Mouse (Mus musculus): ENCODE measurements around the gene Ess2. TPM values are rescaled to one million over a fixed set of nuclear protein-coding genes. Genes with fewer than 3 reads are reported as not detected.
"Not testable (repeated sequence)": the region's sequence is repeated elsewhere in the genome, so short reads cannot be mapped to it uniquely, and the experiment has no call there.

Ess2 gene
- polyA plus RNA-seq (2015; fragmentation: Nextera tagmentation; extraction: Ambion mirVana) = 35.8 and 37.3 TPM in 2 replicates

DNA sequence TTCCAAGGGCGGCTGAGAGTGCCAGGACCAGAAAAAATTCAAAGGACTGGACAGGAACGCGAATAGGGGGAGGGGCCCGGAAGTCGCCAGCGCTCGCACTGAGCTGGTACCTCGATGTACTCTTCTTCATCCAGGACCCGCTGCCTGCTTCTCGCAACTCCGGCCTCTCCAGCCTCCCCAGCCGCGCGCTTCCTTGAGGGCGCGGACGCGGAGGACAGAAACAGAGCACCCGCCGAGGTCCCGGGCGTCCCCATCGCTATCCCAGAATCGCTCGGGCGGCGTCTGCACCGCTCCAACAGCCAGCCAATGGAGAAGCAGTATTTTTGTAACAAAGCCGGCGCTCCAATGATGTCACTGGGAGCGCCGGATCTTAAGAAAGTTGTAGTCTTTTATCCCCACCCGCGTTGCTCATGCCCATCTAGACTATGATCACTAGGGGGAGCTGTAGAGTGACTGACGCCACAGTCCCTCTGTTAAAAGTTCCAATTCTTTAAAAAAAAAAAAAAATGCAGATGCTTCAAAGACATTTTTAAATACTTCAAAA is at the start of gene Ess2:
Gene Ess2, minus strand, starts transcription at position 297 of the 544 bp plus-strand sequence.
- Histone ChIP-seq H3K27me3 (peaks cover 45% of the 10 kb centered on the region), H3K9ac (peak within 1 kb of the TSS; percentile 89), H3K4me2 (peak within 1 kb of the TSS; percentile 75), H3K4me3 (peak within 1 kb of the TSS; percentile 92), H3K36me3 (peaks cover 30% of the 10 kb centered on the region), H3K27ac (peak within 1 kb of the TSS; percentile 80), H3K9me3 (no peaks in the 10 kb centered on the region), H3K4me1 (peaks cover 22% of the 10 kb centered on the region)
- 1% methylated on average over 35 of the region's 35 CpGs for WGBS
- ATAC-seq (ENCODE audit: insufficient number of reproducible peaks, low FRiP score, low TSS enrichment, low read depth) = peak; percentile 91

DNA sequence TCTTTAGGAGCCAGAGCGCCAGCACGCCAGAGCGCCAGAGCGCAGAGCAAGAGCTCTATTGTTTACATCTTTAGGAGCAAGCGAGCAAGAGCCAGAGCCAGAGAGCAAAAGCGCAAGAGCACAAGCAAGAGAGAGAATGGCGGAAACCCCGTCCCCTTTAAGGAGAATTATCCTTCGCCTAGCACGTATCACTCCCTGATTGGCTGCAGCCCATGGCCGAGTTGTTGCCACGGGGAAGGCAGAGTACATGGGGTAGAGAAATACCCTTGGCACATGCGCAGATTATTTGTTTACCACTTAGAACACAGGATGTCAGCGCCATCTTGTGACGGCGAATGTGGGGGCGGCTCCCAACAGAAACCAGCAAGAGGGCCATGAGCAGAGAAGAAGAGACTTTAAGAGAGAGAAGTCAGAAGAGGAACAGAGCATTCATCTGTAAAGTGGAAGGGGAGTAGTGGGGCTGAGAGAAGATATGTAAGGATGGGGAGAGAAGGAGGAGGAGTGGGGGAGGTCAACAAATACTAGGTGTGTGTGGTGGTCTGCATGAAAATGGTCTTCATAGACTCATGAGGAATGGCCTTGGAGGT is 45.0 kb upstream of the Ess2 start:
- H3K36me3 ChIP-seq; ATAC-seq (ENCODE audit: insufficient number of reproducible peaks, low FRiP score, low TSS enrichment, low read depth); H3K4me3 ChIP-seq; H3K9ac ChIP-seq; H3K4me1 ChIP-seq; H3K4me2 ChIP-seq; H3K9me3 ChIP-seq; H3K27me3 ChIP-seq; H3K27ac ChIP-seq: not testable (repeated sequence)
- WGBS = 95% methylated on average over 17 of the region's 17 CpGs

DNA sequence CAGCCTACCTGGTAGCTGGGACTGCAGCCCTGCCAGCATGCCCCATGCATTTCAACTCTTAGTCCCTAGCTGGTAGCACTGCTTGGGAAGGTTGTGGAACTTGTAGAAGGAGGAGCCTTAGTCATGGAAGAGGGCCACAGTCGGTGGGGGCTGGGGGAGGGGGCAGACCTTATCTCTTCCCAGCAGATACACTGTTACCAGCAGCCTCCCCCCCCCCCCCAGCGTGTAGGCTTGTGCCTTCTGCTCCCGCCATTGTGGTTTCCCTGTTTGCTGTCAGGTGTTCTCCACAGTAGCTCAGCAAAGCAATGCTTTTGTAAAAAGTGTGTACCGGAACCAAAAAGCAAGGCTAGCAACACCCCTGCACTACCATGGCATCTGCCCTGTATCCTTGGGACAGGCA is 40.5 kb upstream of the Ess2 start:
- ATAC-seq (ENCODE audit: insufficient number of reproducible peaks, low FRiP score, low TSS enrichment, low read depth) = no peak
- Histone ChIP-seq H3K4me2 (no peak overlapping the region), H3K27me3 (no peaks in the 10 kb centered on the region), H3K27ac (no peak overlapping the region), H3K4me3 (no peak overlapping the region), H3K36me3 (no peaks in the 10 kb centered on the region), H3K9me3 (no peaks in the 10 kb centered on the region), H3K9ac (no peak overlapping the region), H3K4me1 (no peaks in the 10 kb centered on the region)
- WGBS = 79% methylated on average over 4 of the region's 4 CpGs

DNA sequence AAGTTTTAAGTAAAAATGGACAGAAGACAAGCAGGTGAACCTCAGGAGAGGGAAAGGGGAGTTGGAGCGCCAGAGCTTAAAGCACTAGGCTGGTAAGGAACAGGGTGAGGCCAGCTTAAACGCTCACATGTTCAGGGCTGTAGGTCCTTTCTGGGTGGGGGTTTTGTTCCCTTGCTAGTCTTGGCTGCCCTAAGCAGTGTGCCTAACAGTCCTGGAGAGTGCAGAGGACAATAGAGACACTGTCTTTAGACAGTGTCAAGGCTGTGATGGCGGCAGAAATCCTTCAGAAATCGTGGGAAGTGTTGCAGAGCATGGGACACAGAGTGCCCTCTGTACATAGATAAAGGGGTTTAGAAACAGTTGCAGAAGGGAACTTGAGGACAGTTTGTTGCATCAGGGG is 38.9 kb upstream of the Ess2 start:
- no peaks in the 10 kb centered on the region for H3K4me1 ChIP-seq
- WGBS = 65% methylated on average over 4 of the region's 4 CpGs
- H3K4me2 ChIP-seq = no peak overlapping the region
- H3K27me3 ChIP-seq = no peaks in the 10 kb centered on the region
- no peaks in the 10 kb centered on the region for H3K9me3 ChIP-seq
- H3K9ac ChIP-seq = no peak overlapping the region
- no peak overlapping the region for H3K4me3 ChIP-seq
- no peaks in the 10 kb centered on the region for H3K36me3 ChIP-seq
- no peak for ATAC-seq (ENCODE audit: insufficient number of reproducible peaks, low FRiP score, low TSS enrichment, low read depth)
- H3K27ac ChIP-seq = no peak overlapping the region

DNA sequence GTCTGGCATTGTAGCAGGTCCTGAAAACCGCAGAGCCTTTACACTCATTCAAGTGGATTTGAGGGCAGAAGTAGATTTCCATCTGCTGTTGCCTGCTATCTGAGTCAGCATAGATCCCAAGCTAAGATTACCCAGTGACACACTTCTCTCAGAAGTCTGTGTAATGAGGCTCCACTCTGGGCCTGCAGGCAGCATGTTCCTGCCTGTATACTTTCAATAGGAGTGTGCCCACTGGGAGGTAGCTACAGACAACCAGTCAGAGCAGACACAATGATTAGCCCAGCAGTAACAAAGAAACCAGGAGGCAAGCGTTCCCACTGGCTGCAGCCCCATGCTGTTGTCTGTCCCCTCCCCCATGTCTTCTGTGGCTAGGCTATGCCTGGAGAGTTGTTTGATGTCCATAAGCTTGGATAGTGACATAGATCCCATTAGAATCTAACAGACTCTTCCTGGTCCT is 38.3 kb upstream of the Ess2 start:
- Histone ChIP-seq H3K9me3 (no peaks in the 10 kb centered on the region), H3K36me3 (no peaks in the 10 kb centered on the region), H3K27ac (no peak overlapping the region), H3K4me1 (no peaks in the 10 kb centered on the region), H3K4me2 (no peak overlapping the region), H3K27me3 (no peaks in the 10 kb centered on the region), H3K9ac (no peak overlapping the region), H3K4me3 (no peak overlapping the region)
- WGBS = 25% methylated on average over 2 of the region's 2 CpGs
- ATAC-seq (ENCODE audit: insufficient number of reproducible peaks, low FRiP score, low TSS enrichment, low read depth) = no peak

DNA sequence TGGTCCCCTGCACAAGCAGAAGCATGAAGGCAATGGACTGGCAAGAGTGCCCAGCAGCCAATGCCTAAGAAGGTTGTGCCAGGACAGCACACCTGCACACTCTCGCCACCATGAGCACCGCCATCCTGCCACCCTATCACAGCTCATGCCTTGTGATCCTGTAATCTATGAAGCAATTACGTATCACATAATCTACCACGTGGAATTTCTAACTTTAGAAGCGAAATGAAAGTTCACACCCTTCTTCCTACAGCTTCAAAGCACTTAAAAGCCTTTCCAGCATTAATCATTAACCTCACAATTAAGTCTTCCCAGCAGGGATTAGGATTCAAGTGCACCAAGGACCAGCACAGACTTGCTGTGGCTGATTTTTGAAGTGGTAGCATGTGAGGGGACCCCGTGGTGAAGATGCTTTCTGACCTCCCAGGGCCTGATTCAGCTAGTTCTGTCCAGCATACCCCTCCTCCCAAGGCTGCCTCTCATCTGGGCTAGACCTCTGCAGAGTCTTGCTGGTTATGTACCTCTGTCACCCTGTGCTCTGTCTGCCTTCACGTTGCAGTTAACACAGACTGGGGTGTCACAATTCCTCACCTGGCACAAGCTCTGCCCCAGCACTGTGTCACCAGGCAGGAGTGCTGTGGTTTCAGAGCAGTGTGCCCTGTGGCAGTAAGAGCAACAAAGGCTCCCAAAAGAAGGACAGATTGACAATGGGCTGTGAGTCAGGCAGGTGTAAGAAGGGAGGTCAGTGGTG is 34.1 kb upstream of the Ess2 start:
- Histone ChIP-seq H3K4me2 (no peak overlapping the region), H3K27ac (no peak overlapping the region), H3K9ac (no peak overlapping the region), H3K27me3 (no peaks in the 10 kb centered on the region; the same call in 1 of the 2 replicates), H3K4me1 (no peaks in the 10 kb centered on the region), H3K36me3 (no peaks in the 10 kb centered on the region), H3K9me3 (no peaks in the 10 kb centered on the region), H3K4me3 (no peak overlapping the region)
- ATAC-seq (ENCODE audit: insufficient number of reproducible peaks, low FRiP score, low TSS enrichment, low read depth) = no peak
- WGBS = 62% methylated on average over 7 of the region's 7 CpGs

DNA sequence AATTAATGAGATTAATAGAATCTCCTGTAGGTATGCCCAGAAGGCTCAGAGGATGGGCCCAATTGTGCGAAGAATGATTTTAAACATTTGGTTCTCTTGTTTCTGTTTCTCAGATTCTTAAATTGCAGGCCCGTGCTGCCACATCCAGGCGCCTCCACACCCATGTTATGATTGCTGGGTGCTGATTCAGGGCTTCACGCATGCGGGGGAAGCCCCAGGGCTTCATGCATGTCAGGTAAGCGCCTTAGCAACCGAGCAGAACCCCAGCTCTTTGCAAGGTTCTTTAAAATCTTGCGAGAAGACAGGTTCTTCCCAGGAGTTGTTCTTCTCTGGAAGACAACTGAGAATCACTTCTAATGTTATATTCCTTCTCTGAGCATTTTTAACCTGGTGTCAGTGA is 32.3 kb upstream of the Ess2 start:
- no peak overlapping the region for H3K4me2 ChIP-seq
- no peak overlapping the region for H3K9ac ChIP-seq
- H3K9me3 ChIP-seq = no peaks in the 10 kb centered on the region
- H3K36me3 ChIP-seq = no peaks in the 10 kb centered on the region
- H3K4me1 ChIP-seq = no peaks in the 10 kb centered on the region
- no peak overlapping the region for H3K27ac ChIP-seq
- no peak overlapping the region for H3K4me3 ChIP-seq
- H3K27me3 ChIP-seq = no peaks in the 10 kb centered on the region; the same call in 1 of the 2 replicates
- 62% methylated on average over 8 of the region's 8 CpGs for WGBS
- ATAC-seq (ENCODE audit: insufficient number of reproducible peaks, low FRiP score, low TSS enrichment, low read depth) = no peak

DNA sequence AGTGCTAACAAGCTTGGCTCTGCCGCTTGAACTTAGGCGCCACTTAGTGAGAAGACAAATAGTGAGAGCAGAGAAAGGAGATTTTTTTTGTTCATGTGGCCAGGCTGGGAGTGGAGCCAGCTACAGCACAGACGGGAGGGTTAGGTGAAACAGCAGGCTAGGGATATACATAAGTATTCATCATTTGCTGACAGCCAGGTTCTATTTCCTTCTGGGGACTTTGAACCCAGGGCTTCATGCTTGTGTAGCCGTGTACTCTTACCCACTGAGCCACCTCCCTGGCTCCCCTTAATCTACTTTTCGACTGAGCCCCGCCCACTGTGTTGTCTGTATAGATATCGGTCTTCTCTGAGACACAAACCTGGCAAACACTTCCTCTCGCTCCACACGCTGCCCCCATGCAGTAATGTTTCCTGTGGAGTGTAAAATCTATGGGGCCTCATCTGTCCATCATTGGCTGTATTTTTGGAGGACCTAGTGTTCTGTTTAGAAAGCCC is 28.2 kb upstream of the Ess2 start:
- ATAC-seq (ENCODE audit: insufficient number of reproducible peaks, low FRiP score, low TSS enrichment, low read depth) = no peak
- Histone ChIP-seq H3K4me2 (no peak overlapping the region), H3K9ac (no peak overlapping the region), H3K36me3 (no peaks in the 10 kb centered on the region), H3K4me3 (no peak overlapping the region), H3K27me3 (peaks cover 13% of the 10 kb centered on the region), H3K4me1 (no peaks in the 10 kb centered on the region), H3K27ac (no peak overlapping the region), H3K9me3 (no peaks in the 10 kb centered on the region)
- 58% methylated on average over 9 of the region's 9 CpGs for WGBS

DNA sequence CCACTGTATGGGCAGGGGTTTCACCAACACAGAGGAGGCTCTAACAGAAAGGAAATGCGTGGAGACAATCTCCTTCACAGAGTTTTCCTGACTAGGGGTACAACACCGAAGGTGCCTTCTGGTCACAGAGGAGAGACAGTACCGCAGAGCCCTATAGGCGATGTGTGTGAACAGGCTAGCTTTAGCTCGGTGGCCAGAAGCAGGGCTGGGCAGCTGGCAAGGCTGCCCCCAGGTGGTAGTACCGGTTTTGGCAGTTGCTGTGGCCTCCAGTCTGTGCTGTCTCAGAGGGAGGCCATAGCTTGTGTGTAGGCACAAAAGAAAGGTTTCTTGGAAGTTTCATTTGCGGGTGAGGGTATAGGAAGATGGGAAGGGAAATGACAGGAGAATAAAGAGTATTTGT is 27.7 kb upstream of the Ess2 start:
- H3K27ac ChIP-seq = no peak overlapping the region
- H3K27me3 ChIP-seq = peaks cover 13% of the 10 kb centered on the region
- ATAC-seq (ENCODE audit: insufficient number of reproducible peaks, low FRiP score, low TSS enrichment, low read depth) = no peak
- H3K9me3 ChIP-seq = no peaks in the 10 kb centered on the region
- H3K36me3 ChIP-seq = no peaks in the 10 kb centered on the region
- no peak overlapping the region for H3K9ac ChIP-seq
- no peaks in the 10 kb centered on the region for H3K4me1 ChIP-seq
- no peak overlapping the region for H3K4me3 ChIP-seq
- no peak overlapping the region for H3K4me2 ChIP-seq
- 12% methylated on average over 7 of the region's 7 CpGs for WGBS

DNA sequence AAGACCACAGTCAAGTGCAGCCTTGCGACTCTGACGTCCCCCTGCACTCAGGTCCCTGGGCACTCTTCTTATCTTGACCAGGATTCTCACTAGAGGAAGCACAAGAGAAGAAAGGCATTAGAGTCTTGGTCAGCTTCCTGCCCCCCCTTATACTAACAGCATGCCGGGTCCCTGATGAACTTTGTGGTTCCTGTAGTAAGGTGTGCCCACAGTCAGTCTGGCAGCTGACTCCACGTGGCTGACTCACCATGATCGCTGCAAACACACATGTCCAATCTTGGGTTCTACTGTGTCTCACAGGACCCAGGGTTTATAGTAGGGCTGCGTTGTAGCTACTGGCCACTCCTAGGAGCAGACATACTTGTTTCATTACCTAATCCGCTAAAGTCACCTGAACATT is 27.0 kb upstream of the Ess2 start:
- H3K4me3 ChIP-seq = no peak overlapping the region
- 75% methylated on average over 7 of the region's 7 CpGs for WGBS
- peaks cover 13% of the 10 kb centered on the region for H3K27me3 ChIP-seq
- no peaks in the 10 kb centered on the region for H3K36me3 ChIP-seq
- H3K9me3 ChIP-seq = no peaks in the 10 kb centered on the region
- no peak overlapping the region for H3K4me2 ChIP-seq
- H3K27ac ChIP-seq = no peak overlapping the region
- no peaks in the 10 kb centered on the region for H3K4me1 ChIP-seq
- no peak for ATAC-seq (ENCODE audit: insufficient number of reproducible peaks, low FRiP score, low TSS enrichment, low read depth)
- no peak overlapping the region for H3K9ac ChIP-seq

DNA sequence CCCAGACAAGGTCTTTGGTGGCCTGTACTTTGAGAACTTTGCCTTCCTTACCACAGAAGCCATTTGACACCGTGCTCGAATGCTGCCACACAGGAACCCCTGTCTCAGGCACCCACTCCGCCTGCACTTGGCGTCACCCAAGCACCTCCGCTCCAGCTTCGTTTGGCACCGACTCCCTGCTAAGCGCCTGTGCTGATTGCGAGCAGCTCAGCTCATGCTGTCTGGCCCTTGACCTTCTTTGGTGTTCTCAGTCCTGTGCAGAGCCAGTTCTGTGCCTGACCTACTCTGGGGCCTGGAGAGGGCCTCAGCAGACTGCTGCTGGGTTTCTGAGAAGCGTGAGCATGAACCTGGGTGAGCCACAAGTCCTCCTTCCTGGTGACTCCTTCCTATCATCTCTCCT is 25.6 kb upstream of the Ess2 start:
- no peak for ATAC-seq (ENCODE audit: insufficient number of reproducible peaks, low FRiP score, low TSS enrichment, low read depth)
- 81% methylated on average over 10 of the region's 10 CpGs for WGBS
- no peak overlapping the region for H3K4me3 ChIP-seq
- no peaks in the 10 kb centered on the region for H3K9me3 ChIP-seq
- no peaks in the 10 kb centered on the region for H3K36me3 ChIP-seq
- no peaks in the 10 kb centered on the region for H3K4me1 ChIP-seq
- no peak overlapping the region for H3K27ac ChIP-seq
- H3K4me2 ChIP-seq = no peak overlapping the region
- no peak overlapping the region for H3K9ac ChIP-seq
- peaks cover 13% of the 10 kb centered on the region for H3K27me3 ChIP-seq

DNA sequence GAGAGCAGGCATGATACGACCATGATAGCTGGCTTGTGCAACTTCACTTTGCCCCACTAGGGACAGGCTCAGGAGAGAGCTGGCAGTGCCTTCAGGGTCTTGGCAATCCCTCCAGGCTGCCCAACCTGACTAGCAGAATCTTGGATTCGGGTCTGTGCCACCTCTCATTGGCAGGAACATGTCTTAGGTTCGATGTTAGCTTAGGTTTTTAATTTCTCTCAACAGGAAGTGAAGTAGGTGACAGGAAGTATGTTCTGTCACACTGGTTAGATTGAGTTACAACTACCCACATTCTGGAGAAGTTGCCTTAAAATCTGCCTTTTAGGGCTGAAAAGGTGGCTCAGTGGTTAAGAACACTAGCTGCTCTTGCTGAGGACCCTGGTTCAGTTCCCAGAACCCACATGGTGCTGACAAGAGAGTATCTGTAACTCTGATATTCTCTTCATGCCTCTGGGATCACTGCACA is 23.3 kb upstream of the Ess2 start:
- H3K9me3 ChIP-seq = no peaks in the 10 kb centered on the region
- 49% methylated on average over 3 of the region's 3 CpGs for WGBS
- no peak overlapping the region for H3K4me3 ChIP-seq
- peaks cover 13% of the 10 kb centered on the region for H3K27me3 ChIP-seq
- no peak overlapping the region for H3K4me2 ChIP-seq
- no peak for ATAC-seq (ENCODE audit: insufficient number of reproducible peaks, low FRiP score, low TSS enrichment, low read depth)
- H3K36me3 ChIP-seq = no peaks in the 10 kb centered on the region
- no peak overlapping the region for H3K27ac ChIP-seq
- H3K9ac ChIP-seq = no peak overlapping the region
- no peaks in the 10 kb centered on the region for H3K4me1 ChIP-seq

All from limb, embryonic 15.5 days (tissue).